Mouse (Mus musculus): ENCODE data around the gene Atp2b4.
A peak's percentile ranks its signal among the peaks of the same experiment; 100 is the strongest.

The Atp2b4 gene

DNA sequence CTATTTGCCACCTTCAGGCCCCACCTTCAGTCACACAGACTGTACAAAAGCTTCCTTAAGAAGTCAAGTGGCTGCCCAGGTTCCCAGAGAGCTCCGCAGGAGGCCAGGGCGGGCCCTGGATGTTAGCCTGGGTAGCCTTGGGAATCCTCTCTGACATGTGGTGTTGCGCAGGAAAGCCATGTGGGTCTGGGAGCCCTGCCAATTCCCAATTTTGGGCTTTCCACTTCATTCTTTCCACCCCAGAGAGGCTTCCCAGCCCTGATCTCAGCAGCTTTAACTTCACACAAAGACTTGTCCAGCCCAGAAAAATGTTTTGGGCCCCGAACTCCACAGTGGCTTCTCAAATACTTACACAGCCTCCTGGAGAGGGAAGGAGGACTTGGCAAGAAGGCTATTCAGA, 56.2 kb downstream of the Atp2b4 start:
- DNase-seq: peak; percentile 25 to 35

DNA sequence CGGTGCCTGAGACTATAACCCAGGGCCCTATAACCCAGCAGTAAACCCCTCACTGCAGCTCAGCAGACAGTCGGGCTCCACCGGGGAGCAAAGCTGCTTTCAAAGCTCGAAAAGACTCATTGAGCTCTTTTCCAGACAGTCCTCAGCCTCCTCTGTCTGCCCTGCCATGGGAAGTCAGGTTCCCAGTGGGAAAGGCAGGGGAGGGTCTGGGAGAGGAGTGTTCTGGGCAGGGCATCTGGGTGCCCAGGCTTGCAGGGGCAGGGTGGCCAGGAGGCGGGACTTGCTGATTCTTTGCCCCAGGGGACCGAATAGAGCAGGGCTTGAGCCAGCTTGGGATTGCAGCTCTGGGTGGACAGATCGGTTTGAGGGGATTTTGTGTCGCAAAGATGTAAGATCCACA, 58.3 kb downstream of the Atp2b4 start:
- DNase-seq: no peak

DNA sequence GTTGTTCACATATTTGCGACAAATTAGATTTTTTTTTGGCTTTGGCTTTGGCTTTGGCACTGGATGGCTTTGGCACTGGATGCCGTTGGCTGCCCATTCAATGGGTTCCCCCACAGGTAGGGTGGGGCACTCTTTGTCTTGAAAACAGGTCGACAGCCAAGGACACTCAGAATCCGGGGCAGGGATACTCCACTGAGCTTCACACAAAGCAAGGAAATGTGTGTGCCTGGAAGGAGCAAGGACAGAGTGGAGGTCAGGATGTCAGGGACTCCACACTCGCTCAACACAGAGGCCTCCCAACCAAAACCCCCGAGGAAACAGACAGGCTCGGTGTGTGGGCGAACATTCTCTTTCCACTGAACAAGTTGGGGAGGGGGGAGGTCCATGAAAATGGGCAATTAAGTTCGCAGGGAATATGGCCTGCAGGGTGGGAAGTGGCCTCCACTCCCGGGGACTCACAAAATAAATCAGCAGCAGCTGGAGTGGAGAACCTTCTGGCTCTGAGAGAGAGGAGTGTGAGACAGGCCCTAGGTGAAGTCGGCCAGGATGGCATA, 58.9 kb downstream of the Atp2b4 start:
- peak; percentile 10 to 12 for DNase-seq

DNA sequence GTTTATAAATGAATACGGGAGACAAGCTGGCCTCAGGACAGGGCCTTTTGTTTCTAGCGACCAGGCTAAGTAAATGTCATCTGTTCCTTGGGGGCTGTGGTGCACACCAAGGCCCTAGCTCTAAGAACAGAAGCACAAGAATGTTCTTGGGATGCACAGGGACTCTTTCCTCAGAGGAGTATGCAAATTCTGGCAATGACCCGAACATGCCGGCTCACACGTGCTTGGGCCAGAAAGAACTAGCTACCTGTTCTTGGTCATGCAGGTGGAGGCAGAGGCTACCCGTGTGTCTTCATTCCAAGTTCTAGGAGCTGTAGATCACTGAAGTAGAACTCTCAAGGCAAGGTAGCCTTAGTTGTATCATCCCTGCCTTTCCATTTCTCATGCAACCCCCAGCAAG, 59.7 kb downstream of the Atp2b4 start:
- DNase-seq: no peak

DNA sequence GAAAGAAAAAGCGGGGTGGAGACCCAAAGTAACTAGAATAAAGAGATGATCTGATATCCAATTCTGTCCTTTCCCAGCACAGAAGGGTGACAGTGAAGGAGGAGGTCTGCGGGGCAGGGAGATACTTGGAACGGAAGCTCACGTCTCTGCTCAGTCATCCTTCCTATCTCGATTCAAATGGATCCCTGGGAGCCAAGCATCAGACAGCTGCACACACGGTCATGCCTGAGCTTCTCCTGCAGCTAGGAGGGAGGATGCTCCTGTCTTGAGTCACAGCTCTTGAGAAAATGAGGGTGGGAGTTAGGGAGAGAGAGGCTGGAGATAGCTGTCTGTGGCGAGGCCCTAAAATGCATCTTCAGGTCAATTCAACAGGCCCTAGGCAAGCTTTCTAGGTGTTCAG, 64.2 kb downstream of the Atp2b4 start:
- no peak for DNase-seq

DNA sequence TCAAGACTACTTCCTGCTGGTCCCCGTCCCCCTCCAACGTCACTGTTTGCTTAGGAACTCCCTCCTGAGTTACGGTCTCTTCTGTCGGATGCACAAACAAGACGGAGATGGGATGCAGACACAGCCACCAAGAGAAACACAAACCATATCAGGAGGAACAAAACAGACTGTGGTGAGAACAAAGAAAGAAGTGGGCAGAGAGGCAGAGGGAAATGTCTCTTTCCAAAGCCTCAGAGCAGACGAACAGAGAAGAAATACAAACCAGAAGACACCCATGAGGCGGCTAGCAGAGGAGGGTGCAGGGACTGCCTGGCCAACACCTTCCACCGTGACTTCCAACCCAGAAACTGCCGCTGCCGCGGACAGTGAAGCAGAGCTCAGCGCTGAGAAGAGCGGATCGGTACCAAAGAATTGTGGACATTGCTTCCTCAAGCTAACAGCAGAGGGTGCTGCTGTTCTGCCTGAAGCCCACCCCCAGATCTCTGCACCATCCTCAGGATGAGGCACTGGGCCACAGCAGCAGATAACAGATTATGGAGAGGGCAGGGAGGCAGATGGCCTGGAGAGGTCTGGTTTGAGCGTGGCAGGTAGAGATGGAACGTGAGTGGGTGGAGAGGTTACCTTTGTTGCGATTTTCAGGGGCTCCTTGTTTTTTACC, 64.7 kb downstream of the Atp2b4 start:
- DNase-seq: peak; percentile 22 to 56

DNA sequence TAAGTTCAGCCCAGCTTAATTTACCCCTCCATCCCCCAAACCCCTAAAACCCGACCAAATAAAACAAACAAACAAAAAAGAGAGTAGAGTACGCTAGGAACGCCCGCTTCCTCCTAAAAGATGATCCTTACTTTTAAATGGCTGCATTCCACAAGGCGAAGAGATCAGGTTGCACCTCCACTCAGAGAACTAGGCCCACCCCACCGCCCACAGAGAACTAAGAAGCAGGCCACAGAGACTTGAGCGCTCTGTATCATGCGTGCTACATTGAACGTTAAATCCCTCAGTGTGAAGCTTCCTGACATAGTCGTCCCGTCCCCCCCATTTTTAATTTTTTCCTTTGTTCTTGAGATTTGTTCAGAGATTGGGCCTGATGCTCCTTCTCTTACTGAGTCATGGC, 68.0 kb downstream of the Atp2b4 start:
- DNase-seq: no peak

DNA sequence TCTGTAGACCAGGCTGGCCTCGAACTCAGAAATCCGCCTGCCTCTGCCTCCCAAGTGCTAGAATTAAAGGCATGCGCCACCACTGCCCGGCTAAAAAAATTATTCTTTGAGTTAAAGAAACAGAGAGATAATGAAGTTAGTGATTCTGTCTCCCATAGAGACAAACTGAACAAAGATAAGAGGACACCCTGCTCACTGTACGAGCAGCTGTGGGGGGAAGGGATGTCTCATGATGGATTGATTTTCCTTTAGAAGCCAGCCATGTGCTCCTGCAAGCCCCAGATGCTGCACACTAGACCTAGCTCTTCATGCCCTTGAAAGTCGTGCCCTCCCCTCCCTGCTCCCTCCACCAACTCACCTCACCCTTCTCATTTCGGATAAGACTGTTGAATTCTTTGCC, 72.5 kb downstream of the Atp2b4 start:
- DNase-seq: no peak

DNA sequence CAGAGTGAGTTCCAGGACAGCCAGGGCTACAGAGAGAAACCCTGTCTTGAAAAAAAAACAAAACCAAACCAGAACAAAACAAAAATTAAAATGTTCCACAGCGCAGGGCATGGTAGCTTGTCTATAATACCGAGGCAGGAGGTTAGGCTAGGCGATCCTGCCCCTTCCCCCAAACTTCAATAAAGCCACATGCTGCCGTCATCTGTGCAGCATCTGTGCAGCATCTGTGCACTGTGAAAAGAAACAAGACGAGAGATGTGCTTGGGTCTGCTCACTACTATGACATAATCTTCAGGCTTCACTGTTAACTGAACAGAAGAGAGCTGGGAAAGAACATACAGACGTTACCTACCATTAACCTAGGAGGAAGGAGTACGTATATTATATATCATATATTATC, 80.5 kb downstream of the Atp2b4 start:
- no peak for DNase-seq

DNA sequence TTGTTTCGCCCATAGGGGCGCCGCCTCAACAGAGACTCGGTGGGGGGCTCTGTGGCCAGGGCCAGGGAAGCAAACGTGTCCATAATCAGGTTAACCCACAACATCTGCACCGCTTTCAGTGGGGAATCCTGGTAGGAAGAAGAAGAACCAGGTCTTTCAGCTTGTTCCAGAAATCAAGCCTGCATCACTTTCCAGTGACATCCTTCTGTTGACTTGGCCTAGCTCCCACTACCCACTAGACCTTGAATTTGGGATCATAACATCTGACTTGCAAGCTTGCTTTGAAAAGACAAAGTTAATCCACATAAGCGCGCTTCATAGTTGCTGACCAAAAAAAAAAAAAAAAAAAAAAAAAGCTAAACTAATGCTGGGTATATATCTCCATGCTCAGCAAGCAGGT, 82.1 kb downstream of the Atp2b4 start:
- DNase-seq: no peak

DNA sequence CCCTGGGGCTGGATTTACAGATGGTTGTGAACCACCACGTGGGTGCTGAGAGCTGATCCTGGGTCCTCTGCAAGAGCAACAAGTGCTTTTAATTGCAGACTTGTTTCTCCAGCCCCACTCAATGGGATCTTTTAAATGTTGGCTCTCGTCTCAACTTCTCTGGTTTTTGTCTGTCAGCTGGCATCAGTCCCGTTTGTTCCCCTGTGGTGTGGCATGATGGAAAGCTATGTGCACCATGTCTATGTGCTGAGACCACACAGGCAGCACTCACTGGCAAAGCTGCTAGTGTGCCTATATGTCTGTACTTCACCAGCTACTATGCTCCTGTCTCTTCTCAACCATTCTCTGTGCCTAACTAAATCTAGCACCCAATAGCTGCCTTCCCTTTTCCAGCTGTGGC, 82.5 kb downstream of the Atp2b4 start:
- no peak for DNase-seq

DNA sequence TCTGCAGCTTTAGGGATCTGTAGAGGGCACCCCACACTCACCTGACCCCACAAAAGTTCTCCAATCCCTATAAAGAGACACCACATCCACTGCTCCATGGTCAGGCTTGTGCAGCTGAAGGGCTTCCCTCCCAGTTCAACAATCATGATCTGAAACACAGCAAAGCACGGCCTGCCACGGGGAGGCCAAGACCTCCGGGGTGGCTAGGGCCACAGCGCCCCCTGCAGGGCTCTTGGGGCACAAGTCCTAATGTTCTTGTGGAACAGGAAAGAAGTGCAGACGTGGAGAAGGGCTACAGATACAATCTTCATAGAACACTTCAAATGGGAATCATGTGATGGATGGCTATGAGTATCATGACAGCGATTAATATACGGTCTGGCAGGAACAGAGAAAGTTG, 84.4 kb downstream of the Atp2b4 start:
- DNase-seq: peak in 1 of 2 experiments; percentile 62

DNA sequence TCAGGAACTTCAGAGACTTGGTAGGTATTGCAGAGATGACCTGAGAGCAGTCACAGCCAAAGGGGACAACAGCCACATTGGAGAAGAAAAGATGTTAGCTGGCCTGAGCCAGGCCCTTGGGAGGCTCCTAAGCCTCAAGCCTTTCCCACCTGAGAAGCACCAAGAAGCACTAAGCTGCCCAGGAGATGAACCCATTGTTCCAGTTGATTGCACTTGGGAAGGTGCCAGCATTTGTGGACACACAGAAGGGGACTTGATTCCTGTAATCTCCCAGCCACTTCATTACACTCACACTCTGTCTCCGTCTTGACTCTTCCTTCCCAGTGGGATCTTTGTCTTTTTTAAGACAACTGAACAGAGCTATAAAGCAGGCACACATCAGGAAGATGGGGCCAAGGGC, 85.7 kb downstream of the Atp2b4 start:
- DNase-seq: peak in 1 of 2 experiments; percentile 46

DNA sequence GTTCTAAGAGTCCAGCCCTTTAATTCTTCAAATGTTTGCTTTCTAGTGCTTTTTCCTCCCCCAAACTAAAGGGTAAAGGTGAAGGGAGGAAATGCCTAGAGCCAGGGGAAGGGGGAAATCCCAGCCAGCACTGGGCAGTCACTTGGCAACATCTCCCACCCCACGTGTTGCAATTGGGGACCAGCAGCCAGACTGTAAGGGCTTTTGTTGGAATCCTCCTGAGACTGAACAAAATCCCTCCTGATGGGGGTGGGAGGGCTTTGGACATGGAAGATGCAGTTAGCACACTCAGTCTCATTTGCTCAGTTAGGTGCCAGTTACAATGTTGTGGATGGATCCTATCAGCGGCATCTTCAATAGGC, 87.9 kb downstream of the Atp2b4 start:
- DNase-seq: no peak

DNA sequence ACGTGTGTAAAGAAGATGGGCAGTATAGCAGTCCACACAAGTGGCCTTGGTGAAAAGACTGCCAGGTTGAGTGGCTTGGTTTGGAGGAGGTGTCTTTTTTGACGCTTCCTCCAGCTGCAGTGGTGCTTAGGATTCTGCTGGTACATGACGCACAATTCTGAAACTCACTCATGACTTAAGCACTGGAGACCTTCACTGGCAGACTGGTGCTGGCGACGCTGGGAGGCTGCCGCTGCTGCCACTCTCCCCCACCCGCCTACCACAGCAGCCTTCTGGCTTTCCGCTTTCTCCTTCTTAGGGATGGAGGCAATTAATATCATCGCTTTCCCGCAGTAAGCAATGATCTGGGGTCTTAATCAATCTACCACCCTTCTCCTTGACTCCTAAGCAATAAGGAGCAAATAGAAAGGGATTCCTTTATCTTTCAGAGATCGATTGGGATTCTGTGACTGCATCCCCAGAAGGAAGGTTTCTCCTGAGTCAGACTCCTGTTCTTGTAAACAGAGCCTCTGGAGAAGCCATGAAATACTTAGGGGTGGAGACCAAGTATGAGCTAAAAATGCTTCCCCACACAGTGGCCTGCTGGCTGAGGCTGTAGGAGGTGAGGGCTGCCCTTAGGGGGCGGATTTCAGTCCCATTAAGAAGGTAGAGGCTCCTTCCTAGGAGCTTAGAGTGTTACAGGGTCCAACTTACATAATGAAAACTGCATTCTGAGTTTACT, 88.4 kb downstream of the Atp2b4 start:
- DNase-seq: no peak

DNA sequence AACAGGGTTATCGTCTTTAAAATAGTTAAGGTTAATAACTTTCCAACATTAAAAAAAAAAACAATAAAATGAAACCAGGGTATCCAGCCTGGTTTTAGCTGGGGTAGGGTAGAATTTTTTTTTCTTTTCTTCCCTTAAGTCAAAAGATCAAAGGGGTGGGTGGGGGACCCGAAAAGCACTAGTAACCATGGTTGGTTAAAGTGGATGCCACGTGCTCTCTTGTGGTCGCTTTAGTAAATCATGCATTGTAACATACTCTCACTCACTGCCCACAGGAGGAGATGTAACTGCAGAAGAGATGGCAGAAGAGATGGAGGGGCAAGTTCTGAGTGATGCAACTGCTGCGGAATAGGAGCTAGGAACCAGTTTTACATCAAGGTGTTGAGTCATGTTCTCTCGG, 89.5 kb downstream of the Atp2b4 start:
- no peak for DNase-seq

DNA sequence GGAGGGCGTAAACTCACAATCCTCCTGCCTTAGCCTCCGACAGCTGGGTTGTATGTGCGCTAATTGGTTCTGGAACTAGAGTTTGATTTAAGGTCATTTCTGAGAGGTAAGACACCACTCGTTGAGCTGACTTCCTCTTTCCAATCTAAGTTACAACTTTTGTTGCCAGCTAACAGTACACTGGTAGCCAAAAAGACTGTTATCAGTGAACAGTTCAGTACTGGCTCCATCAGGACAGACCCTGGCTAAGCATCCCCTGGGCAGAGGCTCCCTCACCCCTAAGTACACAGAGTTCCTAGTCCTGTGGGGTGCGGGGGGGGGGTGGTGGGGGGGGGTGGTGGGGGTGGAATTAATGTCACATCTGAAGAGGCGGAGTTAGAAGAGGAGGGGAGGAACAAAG, 89.9 kb downstream of the Atp2b4 start:
- no peak for DNase-seq

DNA sequence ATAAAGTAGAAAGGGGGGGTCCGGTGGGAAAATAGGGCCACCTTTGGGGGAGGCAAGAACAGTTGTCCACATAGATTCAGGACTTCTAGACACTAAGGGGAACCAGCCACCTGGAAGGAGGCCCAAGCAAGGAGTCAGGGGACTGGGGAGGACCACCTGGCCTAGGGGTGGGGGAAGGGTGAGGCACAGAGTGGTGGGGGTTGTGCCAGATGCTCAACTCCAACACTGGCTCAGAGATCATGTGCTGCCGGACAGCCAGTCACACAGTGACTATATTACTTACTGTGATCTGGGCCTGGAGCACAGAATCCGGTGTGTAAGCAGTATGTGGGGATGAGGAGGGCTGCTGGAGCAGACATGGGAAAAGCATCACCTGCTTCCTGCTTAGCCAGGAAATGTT, 91.5 kb downstream of the Atp2b4 start:
- DNase-seq: no peak

DNA sequence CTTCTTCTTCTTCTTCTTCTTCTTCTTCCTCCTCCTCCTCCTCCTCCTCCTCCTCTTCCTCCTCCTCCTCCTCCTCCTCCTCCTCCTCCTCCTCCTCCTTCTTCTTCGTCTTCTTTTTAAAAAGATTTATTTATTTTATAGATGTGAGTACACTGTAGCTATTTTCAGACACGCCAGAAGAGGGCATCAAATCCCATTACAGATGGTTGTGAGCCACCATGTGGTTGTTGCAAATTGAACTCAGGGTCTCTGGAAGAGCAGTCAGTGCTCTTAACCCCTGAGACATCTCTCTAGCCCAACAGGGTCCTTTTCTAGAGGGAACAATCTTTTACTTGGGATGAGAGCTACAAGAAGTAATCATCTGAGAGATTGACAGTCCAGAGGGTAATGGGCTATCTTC, 99.0 kb downstream of the Atp2b4 start:
- DNase-seq: peak in 1 of 2 experiments; percentile 40

DNA sequence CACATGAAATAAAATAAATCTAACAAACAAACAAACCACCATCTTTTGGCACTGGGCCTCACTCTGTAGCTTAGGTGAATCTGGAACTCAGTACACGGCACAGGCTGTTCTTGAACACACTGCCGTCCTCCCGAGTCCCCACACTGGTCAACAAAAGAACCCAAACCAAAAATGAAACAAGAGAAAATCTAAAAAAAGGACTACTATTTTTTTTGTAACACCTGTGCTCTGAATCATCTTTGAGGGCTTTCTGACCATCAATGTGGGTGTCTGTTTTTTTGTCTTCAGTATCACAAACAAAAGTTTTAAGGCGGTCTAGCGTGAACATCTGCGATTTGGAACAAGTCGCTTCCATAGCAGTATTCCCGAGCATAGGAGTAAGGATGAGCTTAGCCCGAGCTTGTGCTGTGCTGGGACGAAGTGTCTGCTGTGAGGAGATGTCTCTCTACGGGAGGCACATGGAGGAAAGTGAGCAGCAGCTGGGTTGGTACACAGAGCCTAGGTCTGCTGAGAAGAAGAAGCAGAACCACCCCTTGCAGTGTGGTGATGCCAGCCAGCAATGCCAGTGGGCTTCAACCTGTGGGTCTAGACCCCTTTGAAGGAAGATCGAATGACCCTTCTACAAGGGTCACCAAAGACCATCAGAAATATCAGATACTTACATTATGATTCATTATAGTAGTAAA, 102.8 kb downstream of the Atp2b4 start:
- no peak for DNase-seq

DNA sequence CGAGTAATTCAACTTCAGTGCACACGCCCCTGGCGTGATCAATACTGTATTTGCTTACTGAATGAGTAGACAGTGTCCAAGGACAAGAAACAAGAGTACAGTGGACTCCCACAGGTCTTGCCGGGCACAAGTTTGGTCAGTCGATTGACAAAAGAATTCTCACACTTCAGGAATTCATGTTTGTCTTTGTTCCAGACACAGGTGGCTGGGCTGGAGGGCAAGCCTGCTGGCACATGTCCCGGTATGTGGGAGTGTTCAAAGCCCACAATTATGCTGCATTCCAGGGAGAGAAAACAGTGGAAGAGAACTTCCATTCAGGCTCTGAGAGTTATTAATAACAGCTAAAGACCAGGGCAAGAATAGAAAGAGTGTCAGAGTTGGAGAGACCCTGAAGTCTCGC, 104.9 kb downstream of the Atp2b4 start:
- peak; percentile 86 to 89 for DNase-seq

DNA sequence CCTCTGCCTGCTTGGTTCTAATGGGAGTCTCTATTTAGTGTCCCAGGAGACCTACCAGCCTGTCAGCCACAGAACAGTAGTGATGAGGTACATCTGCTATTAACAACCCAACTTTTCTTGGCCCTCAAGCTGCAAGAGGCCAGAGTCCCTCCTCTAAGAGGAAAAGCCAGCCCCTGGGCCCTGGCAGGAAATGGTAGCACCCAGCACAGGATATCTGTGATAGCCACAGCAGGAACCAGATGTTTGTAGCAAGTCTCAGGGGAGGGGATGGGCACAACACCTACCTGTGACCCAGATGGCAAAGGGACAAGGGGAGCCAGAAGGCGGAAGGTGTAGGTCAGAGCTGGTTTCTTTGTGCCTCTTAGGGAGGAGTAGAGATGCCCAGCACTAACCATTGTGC, 106.0 kb downstream of the Atp2b4 start:
- peak in 1 of 2 experiments; percentile 14 for DNase-seq

DNA sequence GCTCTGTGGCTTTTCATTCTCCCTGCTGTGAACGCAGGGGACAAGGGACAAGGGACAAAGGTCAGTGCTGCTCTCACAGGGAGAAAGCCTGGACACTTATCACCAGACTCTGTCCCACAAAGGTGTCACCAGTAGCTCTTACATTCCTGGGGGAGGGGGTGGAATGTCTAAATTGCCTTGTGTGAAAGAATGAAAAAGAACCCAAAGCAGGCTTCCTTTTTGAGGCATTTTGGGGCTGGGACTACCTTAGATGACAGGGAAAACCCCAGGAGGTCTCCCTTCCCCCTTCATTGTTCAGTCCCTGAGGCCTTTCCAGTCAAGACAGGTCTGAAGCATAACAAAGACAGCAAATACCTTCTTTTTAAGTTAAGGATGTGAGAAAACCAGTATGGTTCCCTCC, 106.5 kb downstream of the Atp2b4 start:
- peak; percentile 20 to 54 for DNase-seq

DNA sequence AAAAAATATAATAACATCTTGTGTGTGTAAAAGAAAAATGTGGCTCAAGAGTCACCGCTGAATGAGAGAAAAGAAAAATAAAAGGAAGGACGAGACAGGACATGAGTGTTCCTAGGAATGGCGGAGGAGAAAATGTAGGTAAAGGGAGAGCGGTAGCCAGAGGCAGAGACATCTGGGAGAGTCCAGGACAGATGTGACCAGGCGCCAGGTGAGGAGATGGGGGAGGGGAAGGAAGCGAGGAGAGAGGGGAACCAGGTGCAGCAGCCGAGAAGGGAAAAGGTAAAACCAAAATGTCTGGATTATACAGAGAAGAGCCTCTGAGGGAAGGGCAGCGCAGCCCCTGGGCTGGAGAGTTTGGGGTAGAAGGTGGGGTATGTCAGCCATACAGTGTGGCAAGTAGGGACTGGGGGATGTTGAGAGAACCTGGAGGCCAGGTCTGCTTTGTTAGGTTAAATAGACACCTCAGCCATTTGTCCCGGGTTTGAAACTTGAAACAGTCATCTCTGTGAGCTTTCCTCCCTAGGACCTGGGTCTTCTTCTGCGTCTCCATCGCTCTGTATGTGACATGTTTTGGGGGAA, 107.2 kb downstream of the Atp2b4 start:
- DNase-seq: no peak
